Mouse (Mus musculus): ENCODE results near the gene Iqcf4. TPM values are rescaled to one million over a fixed set of nuclear protein-coding genes. Genes with fewer than 3 reads are reported as not detected.

Gene Iqcf4
- not detected in 2 replicates for polyA plus RNA-seq (2012; rRNA removed)

DNA sequence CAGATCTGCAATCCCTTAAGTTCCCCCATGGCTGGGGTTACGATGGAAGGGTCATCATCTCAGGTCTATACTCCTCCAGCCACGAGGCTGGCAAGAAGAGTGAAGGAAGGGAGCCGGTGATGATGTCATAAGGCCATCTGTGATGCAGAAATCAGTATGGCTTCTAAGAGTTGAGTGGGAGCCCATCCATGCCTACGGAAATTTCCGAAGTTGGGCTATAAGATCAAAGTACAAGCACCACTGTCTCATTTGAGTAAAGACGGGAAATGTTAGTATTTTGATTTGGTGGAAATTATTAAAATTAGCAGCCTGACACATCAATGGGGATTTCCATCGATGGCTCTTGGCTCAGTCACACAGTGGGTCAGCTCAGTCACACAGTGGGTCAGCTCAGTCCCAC is at the start of gene Iqcf4:
Gene Iqcf4 (minus strand): TSS at position 101 of the 400 bp plus-strand sequence.

DNA sequence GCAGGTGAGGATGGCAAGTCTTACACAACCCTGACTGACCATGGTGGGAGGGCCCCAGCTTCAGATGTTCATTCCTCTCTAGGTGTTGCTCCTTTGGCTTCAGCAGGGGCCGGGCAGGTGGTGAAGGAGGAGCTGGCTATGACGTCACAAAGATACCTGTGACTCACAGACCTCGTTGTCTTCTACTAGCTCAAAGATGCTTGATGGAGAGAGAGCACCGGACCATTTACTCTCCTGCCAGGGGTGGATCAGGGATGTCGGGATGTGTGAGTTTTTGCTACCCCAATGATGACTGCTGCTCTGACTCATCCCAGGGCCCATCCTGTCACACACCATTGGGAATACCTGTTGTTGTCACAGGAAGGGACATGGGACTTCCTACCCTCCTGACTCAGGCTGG is 9.3 kb downstream of the Iqcf4 start, which contains the start of gene Iqcf3:
Gene Iqcf3 (minus strand): TSS at position 101 of the 400 bp plus-strand sequence.

Other genes with a start within 250 kb of the Iqcf4 start
- gene Dusp7, start 202.4 kb downstream of the Iqcf4 start, polyA plus RNA-seq (2012; rRNA removed) = 43.2 and 43.9 TPM in 2 replicates
- 797 and 834 TPM in 2 replicates for gene Rpl29, start 141.5 kb downstream of the Iqcf4 start, polyA plus RNA-seq (2012; rRNA removed)
- gene Acy1, start 132.7 kb downstream of the Iqcf4 start, polyA plus RNA-seq (2012; rRNA removed) = 11.7 and 12.7 TPM in 2 replicates
- gene Abhd14b, start 123.5 kb downstream of the Iqcf4 start, polyA plus RNA-seq (2012; rRNA removed) = 21.1 and 21.6 TPM in 2 replicates
- gene Abhd14a, start 123.3 kb downstream of the Iqcf4 start, polyA plus RNA-seq (2012; rRNA removed) = 92.3 and 95.3 TPM in 2 replicates
- gene Pcbp4, start 117.7 kb downstream of the Iqcf4 start, polyA plus RNA-seq (2012; rRNA removed) = 529 and 536 TPM in 2 replicates
- gene Gpr62, start 105.1 kb downstream of the Iqcf4 start, polyA plus RNA-seq (2012; rRNA removed) = 0.70 and 0.74 TPM in 2 replicates
- gene Rrp9, start 95.0 kb downstream of the Iqcf4 start, polyA plus RNA-seq (2012; rRNA removed) = 55.4 and 57.4 TPM in 2 replicates
- gene Parp3, start 94.0 kb downstream of the Iqcf4 start, polyA plus RNA-seq (2012; rRNA removed) = 1.8 and 2.3 TPM in 2 replicates
- gene Iqcf1, start 71.0 kb downstream of the Iqcf4 start, polyA plus RNA-seq (2012; rRNA removed) = not detected in 2 replicates
- gene Iqcf5, start 56.4 kb downstream of the Iqcf4 start, polyA plus RNA-seq (2012; rRNA removed) = 0.24 TPM in 1 of 2 replicates, not detected in the other
- not detected in 2 replicates for gene Iqcf3, start 9.4 kb downstream of the Iqcf4 start, polyA plus RNA-seq (2012; rRNA removed)
- gene Iqcf6, start 55.6 kb upstream of the Iqcf4 start, polyA plus RNA-seq (2012; rRNA removed) = not detected in 2 replicates
- gene Grm2, start 85.1 kb upstream of the Iqcf4 start, polyA plus RNA-seq (2012; rRNA removed) = 19.3 and 22.2 TPM in 2 replicates
- gene Tex264, start 114.9 kb upstream of the Iqcf4 start, polyA plus RNA-seq (2012; rRNA removed) = 69.3 and 72.1 TPM in 2 replicates
- gene Rad54l2, start 218.2 kb upstream of the Iqcf4 start, polyA plus RNA-seq (2012; rRNA removed) = 9.5 and 10.3 TPM in 2 replicates